Mouse (Mus musculus) kidney, embryonic 16.5 days (tissue): ENCODE results near the gene Pcnp. TPM values are rescaled to one million over a fixed set of nuclear protein-coding genes. Genes with fewer than 3 reads are reported as not detected.
"Not testable (repeated sequence)": the region's sequence is repeated elsewhere in the genome, so short reads cannot be mapped to it uniquely, and the experiment has no call there.

Experiments used
- ATAC-seq: fragments of 200-750 bp; cut with Nextera tagmentation; 2 replicates; pipeline ENCODE4 v1.8.0; 2017; ENCODE audit warnings: moderate TSS enrichment; ENCODE audit not compliant: low FRiP score, low TSS enrichment
- H3K27ac ChIP-seq: fragments of 300-500 bp; sonication (generic); 2 replicates; pipeline ENCODE4 v1.5.1; 2014; ENCODE audit warnings: low read length
- H3K27me3 ChIP-seq: fragments of 300-500 bp; sonication (generic); 2 replicates; pipeline ENCODE4 v1.6.1; 2014; ENCODE audit warnings: low read length, control low read depth, mixed read lengths; ENCODE audit not compliant: insufficient read depth
- H3K36me3 ChIP-seq: fragments of 300-500 bp; sonication (generic); 2 replicates; pipeline ENCODE4 v1.6.1; 2014; ENCODE audit warnings: low read length, control low read depth, mixed read lengths; ENCODE audit not compliant: insufficient read depth
- H3K4me1 ChIP-seq: fragments of 300-500 bp; sonication (generic); 2 replicates; pipeline ENCODE4 v1.6.1; 2014; ENCODE audit warnings: low read length, control low read depth, mixed read lengths; ENCODE audit not compliant: insufficient read depth
- H3K4me2 ChIP-seq: fragments of 300-500 bp; sonication (generic); replicated peaks from 2 replicates; pipeline ENCODE4 v1.6.1; 2014; ENCODE audit warnings: low read depth, low read length
- H3K4me3 ChIP-seq: fragments of 300-500 bp; sonication (generic); 2 replicates; pipeline ENCODE4 v1.5.1; 2014; ENCODE audit warnings: mild to moderate bottlenecking, low read length
- H3K9ac ChIP-seq: fragments of 300-500 bp; sonication (generic); replicated peaks from 2 replicates; pipeline ENCODE4 v1.6.1; 2014; ENCODE audit warnings: low read length
- H3K9me3 ChIP-seq: fragments of 300-500 bp; sonication (generic); 2 replicates; pipeline ENCODE4 v1.6.1; 2016; ENCODE audit warnings: low read length, control low read depth
- WGBS: fragments of 180-500 bp; shearing (Covaris S2); extraction: QIAGEN DNeasy Blood & Tissue Kit; methylation state at CpG from one replicate; pipeline ENCODE4 v1.1.7; 2014; 5-methylcytosine and 5-hydroxymethylcytosine counted together
- polyA plus RNA-seq: library from polyadenylated mRNA; unstranded; fragments of >200 nt; fragmentation: Nextera tagmentation; extraction: Ambion mirVana; gene quantifications from 2 replicates; pipeline ENCODE4 v1.2.1, GENCODE M21; 2015

Pcnp gene
- 210 and 217 TPM in 2 replicates for polyA plus RNA-seq

GRCm38 (mm10) chr16:56029661-56030082, at the start of gene Pcnp:
TSS of gene Pcnp (minus strand) at chr16:56029739.
- peak within 1 kb of the TSS; percentile 98 for H3K9ac ChIP-seq
- H3K36me3 ChIP-seq = peaks cover 31% of the 10 kb centered on the region
- H3K27ac ChIP-seq = peak within 1 kb of the TSS; percentile 87
- ATAC-seq = peak; percentile 99
- peak within 1 kb of the TSS; percentile 78 for H3K4me2 ChIP-seq
- peak within 1 kb of the TSS; percentile 91 for H3K4me3 ChIP-seq
- peaks cover 15% of the 10 kb centered on the region for H3K4me1 ChIP-seq
- H3K27me3 ChIP-seq = no peaks in the 10 kb centered on the region
- no peaks in the 10 kb centered on the region for H3K9me3 ChIP-seq
- under 1% methylated on average over 39 of the region's 39 CpGs for WGBS

- peaks cover 7% of the 10 kb centered on the region; the same call in 1 of the 2 replicates for H3K4me1 ChIP-seq
- 9% methylated on average over 11 of the region's 11 CpGs for WGBS
- H3K9me3 ChIP-seq = no peaks in the 10 kb centered on the region
- no peaks in the 10 kb centered on the region for H3K27me3 ChIP-seq
- H3K27ac ChIP-seq = peak overlapping the region; percentile 95
- H3K4me2 ChIP-seq = peak overlapping the region; percentile 57
- no peaks in the 10 kb centered on the region; the same call in 1 of the 2 replicates for H3K36me3 ChIP-seq
- ATAC-seq = no peak
- H3K9ac ChIP-seq = peak overlapping the region; percentile 83
- H3K4me3 ChIP-seq = peak overlapping the region; percentile 61
Observed at GRCm38 (mm10) chr16:56076121-56076869, 46.8 kb upstream of the Pcnp start.

- Histone ChIP-seq H3K4me1 (peaks cover 7% of the 10 kb centered on the region; the same call in 1 of the 2 replicates), H3K9ac (peak overlapping the region; percentile 83), H3K36me3 (no peaks in the 10 kb centered on the region; the same call in 1 of the 2 replicates), H3K27me3 (no peaks in the 10 kb centered on the region), H3K4me3 (peak overlapping the region; percentile 61), H3K4me2 (peak overlapping the region; percentile 57), H3K9me3 (no peaks in the 10 kb centered on the region), H3K27ac (peak overlapping the region; percentile 95)
- ATAC-seq = peak; percentile 94
- under 1% methylated on average over 49 of the region's 66 CpGs for WGBS
Observed at GRCm38 (mm10) chr16:56075222-56076111, 45.9 kb upstream of the Pcnp start.

GRCm38 (mm10) chr16:56074565-56074964, 45.0 kb upstream of the Pcnp start:
- 73% methylated on average over 5 of the region's 5 CpGs for WGBS
- no peaks in the 10 kb centered on the region for H3K9me3 ChIP-seq
- no peak overlapping the region for H3K27ac ChIP-seq
- H3K27me3 ChIP-seq = no peaks in the 10 kb centered on the region
- H3K36me3 ChIP-seq = no peaks in the 10 kb centered on the region; the same call in 1 of the 2 replicates
- ATAC-seq = peak; percentile 29; the same call in 1 of the 2 replicates
- no peak overlapping the region for H3K4me3 ChIP-seq
- no peak overlapping the region for H3K9ac ChIP-seq
- peaks cover 7% of the 10 kb centered on the region; the same call in 1 of the 2 replicates for H3K4me1 ChIP-seq
- no peak overlapping the region for H3K4me2 ChIP-seq

GRCm38 (mm10) chr16:56074122-56074521, 44.6 kb upstream of the Pcnp start:
- H3K27me3 ChIP-seq = no peaks in the 10 kb centered on the region
- H3K4me2 ChIP-seq = no peak overlapping the region
- no peak overlapping the region for H3K27ac ChIP-seq
- no peaks in the 10 kb centered on the region for H3K9me3 ChIP-seq
- no peaks in the 10 kb centered on the region; the same call in 1 of the 2 replicates for H3K36me3 ChIP-seq
- H3K9ac ChIP-seq = no peak overlapping the region
- WGBS = 81% methylated on average over 1 of the region's 1 CpGs
- H3K4me1 ChIP-seq = peaks cover 7% of the 10 kb centered on the region; the same call in 1 of the 2 replicates
- 0 out of 2 replicates have a peak, but pooled peaks have one; percentile 3 for ATAC-seq
- H3K4me3 ChIP-seq = no peak overlapping the region

GRCm38 (mm10) chr16:56073150-56073549, 43.6 kb upstream of the Pcnp start:
- H3K4me2 ChIP-seq, H3K36me3 ChIP-seq, ATAC-seq, H3K4me3 ChIP-seq, H3K4me1 ChIP-seq, H3K27ac ChIP-seq, H3K9me3 ChIP-seq, H3K9ac ChIP-seq, H3K27me3 ChIP-seq: not testable (repeated sequence)
- WGBS = 94% methylated on average over 6 of the region's 6 CpGs

- Histone ChIP-seq H3K9me3 (no peaks in the 10 kb centered on the region), H3K4me3 (no peak overlapping the region), H3K4me1 (peaks cover 7% of the 10 kb centered on the region; the same call in 1 of the 2 replicates), H3K4me2 (no peak overlapping the region), H3K27ac (no peak overlapping the region), H3K36me3 (no peaks in the 10 kb centered on the region), H3K9ac (no peak overlapping the region), H3K27me3 (no peaks in the 10 kb centered on the region)
- 66% methylated on average over 6 of the region's 6 CpGs for WGBS
- ATAC-seq = no peak
Observed at GRCm38 (mm10) chr16:56072533-56072932, 43.0 kb upstream of the Pcnp start.

- WGBS = 50% methylated on average over 5 of the region's 5 CpGs
- H3K9ac ChIP-seq = no peak overlapping the region
- H3K36me3 ChIP-seq = no peaks in the 10 kb centered on the region
- H3K9me3 ChIP-seq = no peaks in the 10 kb centered on the region
- ATAC-seq = no peak
- no peak overlapping the region for H3K4me3 ChIP-seq
- peaks cover 3% of the 10 kb centered on the region; the same call in 1 of the 2 replicates for H3K4me1 ChIP-seq
- H3K27me3 ChIP-seq = no peaks in the 10 kb centered on the region
- H3K4me2 ChIP-seq = no peak overlapping the region
- H3K27ac ChIP-seq = no peak overlapping the region
Observed at GRCm38 (mm10) chr16:56071317-56072232, 42.0 kb upstream of the Pcnp start.

GRCm38 (mm10) chr16:56068523-56069070, 39.1 kb upstream of the Pcnp start:
- no peaks in the 10 kb centered on the region for H3K9me3 ChIP-seq
- WGBS = 86% methylated on average over 6 of the region's 6 CpGs
- H3K9ac ChIP-seq = no peak overlapping the region
- no peak overlapping the region for H3K27ac ChIP-seq
- no peaks in the 10 kb centered on the region for H3K27me3 ChIP-seq
- H3K4me1 ChIP-seq = no peaks in the 10 kb centered on the region
- no peaks in the 10 kb centered on the region for H3K36me3 ChIP-seq
- H3K4me2 ChIP-seq = no peak overlapping the region
- no peak for ATAC-seq
- H3K4me3 ChIP-seq = no peak overlapping the region
